Mouse (Mus musculus): ENCODE results near the gene Grik4. TPM values are rescaled to one million over a fixed set of nuclear protein-coding genes. Genes with fewer than 3 reads are reported as not detected.

The Grik4 gene
- polyA plus RNA-seq, 1 experiment from 2014 or later: 0.24 TPM

DNA sequence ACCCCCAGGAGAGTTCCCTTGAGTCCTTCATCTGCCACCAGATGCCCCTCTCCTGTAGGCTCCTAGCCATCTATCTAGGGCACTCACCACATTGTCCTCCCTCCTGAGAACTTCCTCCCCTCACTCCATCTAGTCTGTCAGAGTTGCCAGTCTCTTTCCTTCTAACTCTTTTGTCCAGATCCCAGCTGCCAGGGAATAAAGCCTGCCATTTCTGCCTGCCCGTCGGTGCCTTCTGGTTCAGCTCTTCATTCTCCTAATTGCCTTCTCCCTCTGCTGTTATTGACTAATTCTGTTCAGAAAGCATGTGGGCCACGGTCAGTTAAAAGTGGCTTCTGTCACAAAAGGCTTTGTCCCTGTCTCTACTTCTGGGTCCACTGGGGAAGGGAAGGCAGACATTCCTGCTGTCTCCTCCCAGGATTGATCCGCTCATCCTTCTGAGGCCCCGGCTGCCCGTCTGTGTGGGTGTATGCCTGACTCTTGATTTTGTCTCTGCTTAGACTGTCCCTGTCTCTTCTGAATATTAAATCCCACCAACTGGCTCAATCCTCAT, 318.0 kb downstream of the Grik4 start:
- H3K9me3 ChIP-seq (replicated peaks; ENCODE audit: control insufficient read depth, low read length): no peaks in the 10 kb centered on the region
- no peak overlapping the region for H3K4me2 ChIP-seq (ENCODE audit: low read depth, low read length)
- H3K9ac ChIP-seq (ENCODE audit: low read length): no peak overlapping the region

DNA sequence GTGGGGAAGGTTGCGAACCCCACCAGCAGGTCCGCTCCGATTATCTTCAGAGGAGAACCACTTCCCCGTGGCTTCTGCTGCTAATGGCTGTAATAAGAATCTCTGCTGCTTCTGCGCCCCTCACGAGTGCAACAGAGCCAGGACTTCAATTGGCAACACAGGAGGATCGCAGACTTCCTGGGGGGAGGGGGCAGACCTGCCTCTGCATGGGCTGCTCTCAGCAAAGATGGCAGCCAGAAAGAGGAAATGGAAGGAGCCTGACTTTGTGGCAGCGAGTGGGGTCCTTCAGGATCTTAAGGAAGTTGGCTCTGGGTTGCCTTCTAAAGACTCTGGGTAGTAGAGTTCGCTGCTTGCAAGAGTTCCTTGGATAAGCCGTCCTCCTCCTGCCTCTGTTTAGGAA, 329.9 kb downstream of the Grik4 start:
- Histone ChIP-seq H3K9ac (ENCODE audit: low read length) (no peak overlapping the region), H3K4me2 (ENCODE audit: low read depth, low read length) (no peak overlapping the region), H3K27me3 (ENCODE audit: control insufficient read depth, insufficient read depth, low read length) (no peaks in the 10 kb centered on the region), H3K27ac (ENCODE audit: low read length) (no peak overlapping the region), H3K4me1 (ENCODE audit: control insufficient read depth, insufficient read depth, low read length) (no peaks in the 10 kb centered on the region; the same call in 1 of the 2 replicates), H3K4me3 (ENCODE audit: low read length) (no peak overlapping the region), H3K9me3 (replicated peaks; ENCODE audit: control insufficient read depth, low read length) (no peaks in the 10 kb centered on the region), H3K36me3 (ENCODE audit: control insufficient read depth, insufficient read depth) (no peaks in the 10 kb centered on the region)
- WGBS: 54% methylated on average over 10 of the region's 10 CpGs
- no peak for ATAC-seq (replicated peaks; ENCODE audit: extremely low read depth, insufficient read depth, low FRiP score)

More for the DNA sequence above, 318.0 kb downstream of the Grik4 start:
- Histone ChIP-seq H3K4me1 (ENCODE audit: control insufficient read depth, insufficient read depth, low read length) (no peaks in the 10 kb centered on the region), H3K4me3 (ENCODE audit: low read length) (no peak overlapping the region), H3K27ac (ENCODE audit: low read length) (no peak overlapping the region), H3K27me3 (ENCODE audit: control insufficient read depth, insufficient read depth, low read length) (no peaks in the 10 kb centered on the region; the same call in 1 of the 2 replicates), H3K36me3 (ENCODE audit: control insufficient read depth, insufficient read depth) (no peaks in the 10 kb centered on the region)
- no peak for ATAC-seq (replicated peaks; ENCODE audit: extremely low read depth, insufficient read depth, low FRiP score)
- 67% methylated on average over 6 of the region's 6 CpGs for WGBS

DNA sequence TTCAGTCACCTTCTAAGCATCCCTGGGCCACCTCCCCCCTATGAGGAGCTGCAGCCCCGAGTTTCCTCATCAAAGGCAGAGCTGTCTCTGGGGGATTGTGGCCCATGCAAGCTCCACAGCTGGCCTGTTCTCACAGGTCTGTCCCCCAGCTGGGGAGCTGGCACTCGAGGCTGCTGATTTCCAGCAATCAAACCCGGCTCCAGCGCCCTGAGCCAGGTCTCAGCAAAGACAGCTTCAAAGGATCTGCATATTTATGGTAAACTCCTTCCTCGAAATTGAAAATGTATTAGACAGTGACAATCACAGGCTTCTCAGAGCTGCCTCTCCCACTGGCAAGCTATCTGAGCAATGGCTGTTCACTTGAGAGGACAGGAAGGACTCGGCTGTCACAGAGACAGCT, 330.5 kb downstream of the Grik4 start:
- H3K4me2 ChIP-seq (ENCODE audit: low read depth, low read length): no peak overlapping the region
- 33% methylated on average over 6 of the region's 6 CpGs for WGBS

DNA sequence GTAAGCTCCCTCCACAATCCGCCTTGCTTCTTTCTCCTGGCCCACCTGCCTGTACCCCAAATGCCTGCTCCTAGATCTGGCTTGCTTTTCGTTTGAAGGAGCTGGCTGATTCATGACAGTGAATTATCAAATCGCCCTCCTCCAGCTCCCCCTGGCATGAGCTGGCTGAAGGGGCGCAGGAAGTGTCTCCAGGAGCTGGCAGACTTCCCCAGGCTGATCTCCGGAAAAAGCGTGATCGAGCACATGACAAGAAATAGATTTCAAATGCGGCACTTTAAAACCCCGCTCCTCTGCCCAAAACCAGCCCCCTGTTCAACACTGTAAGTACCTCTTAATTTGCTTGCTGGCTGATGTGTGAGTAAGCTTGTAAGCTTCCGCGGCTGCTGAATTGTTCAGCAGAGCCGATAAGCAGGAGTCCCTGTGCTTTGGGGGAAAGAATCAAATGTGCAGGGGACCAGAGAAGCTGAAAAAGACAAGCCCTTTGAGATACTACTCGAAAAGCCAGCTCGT, 331.8 kb downstream of the Grik4 start:
- Histone ChIP-seq H3K27me3 (ENCODE audit: control insufficient read depth, insufficient read depth, low read length) (no peaks in the 10 kb centered on the region), H3K36me3 (ENCODE audit: control insufficient read depth, insufficient read depth) (no peaks in the 10 kb centered on the region), H3K9ac (ENCODE audit: low read length) (no peak overlapping the region), H3K4me2 (ENCODE audit: low read depth, low read length) (no peak overlapping the region), H3K9me3 (replicated peaks; ENCODE audit: control insufficient read depth, low read length) (no peaks in the 10 kb centered on the region), H3K27ac (ENCODE audit: low read length) (no peak overlapping the region), H3K4me1 (ENCODE audit: control insufficient read depth, insufficient read depth, low read length) (no peaks in the 10 kb centered on the region; the same call in 1 of the 2 replicates), H3K4me3 (ENCODE audit: low read length) (no peak overlapping the region)
- WGBS: 44% methylated on average over 14 of the region's 14 CpGs
- no peak for ATAC-seq (replicated peaks; ENCODE audit: extremely low read depth, insufficient read depth, low FRiP score)

More for the DNA sequence above, 330.5 kb downstream of the Grik4 start:
- Histone ChIP-seq H3K9me3 (replicated peaks; ENCODE audit: control insufficient read depth, low read length) (no peaks in the 10 kb centered on the region), H3K4me1 (ENCODE audit: control insufficient read depth, insufficient read depth, low read length) (no peaks in the 10 kb centered on the region; the same call in 1 of the 2 replicates), H3K4me3 (ENCODE audit: low read length) (no peak overlapping the region), H3K36me3 (ENCODE audit: control insufficient read depth, insufficient read depth) (no peaks in the 10 kb centered on the region), H3K27me3 (ENCODE audit: control insufficient read depth, insufficient read depth, low read length) (no peaks in the 10 kb centered on the region), H3K27ac (ENCODE audit: low read length) (no peak overlapping the region), H3K9ac (ENCODE audit: low read length) (no peak overlapping the region)
- no peak for ATAC-seq (replicated peaks; ENCODE audit: extremely low read depth, insufficient read depth, low FRiP score)

DNA sequence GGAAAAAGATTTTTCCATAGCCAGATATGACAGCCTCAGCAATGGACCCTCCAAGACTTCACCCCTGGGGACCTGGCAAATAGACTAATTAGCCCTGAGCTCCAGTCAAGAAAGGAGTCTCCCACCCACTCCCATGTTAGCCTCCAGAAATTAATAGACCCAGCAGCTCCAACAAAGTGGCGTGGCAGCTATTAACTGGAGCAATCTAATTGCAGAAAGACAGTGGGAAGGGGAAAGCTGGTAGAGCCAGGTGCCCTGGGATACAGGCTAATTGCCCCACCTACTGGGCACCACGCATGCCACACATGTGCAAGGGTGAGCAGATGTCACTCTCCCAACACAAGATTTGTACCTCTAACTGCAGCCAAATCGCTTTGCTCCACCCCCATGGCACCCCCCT, 342.8 kb downstream of the Grik4 start:
- Histone ChIP-seq H3K27ac (ENCODE audit: low read length) (no peak overlapping the region), H3K27me3 (ENCODE audit: control insufficient read depth, insufficient read depth, low read length) (peaks cover 6% of the 10 kb centered on the region; the same call in 1 of the 2 replicates), H3K9ac (ENCODE audit: low read length) (no peak overlapping the region), H3K4me3 (ENCODE audit: low read length) (no peak overlapping the region), H3K4me2 (ENCODE audit: low read depth, low read length) (no peak overlapping the region), H3K36me3 (ENCODE audit: control insufficient read depth, insufficient read depth) (no peaks in the 10 kb centered on the region), H3K4me1 (ENCODE audit: control insufficient read depth, insufficient read depth, low read length) (no peaks in the 10 kb centered on the region), H3K9me3 (replicated peaks; ENCODE audit: control insufficient read depth, low read length) (no peaks in the 10 kb centered on the region)
- ATAC-seq (replicated peaks; ENCODE audit: extremely low read depth, insufficient read depth, low FRiP score): no peak
- 42% methylated on average over 3 of the region's 3 CpGs for WGBS

DNA sequence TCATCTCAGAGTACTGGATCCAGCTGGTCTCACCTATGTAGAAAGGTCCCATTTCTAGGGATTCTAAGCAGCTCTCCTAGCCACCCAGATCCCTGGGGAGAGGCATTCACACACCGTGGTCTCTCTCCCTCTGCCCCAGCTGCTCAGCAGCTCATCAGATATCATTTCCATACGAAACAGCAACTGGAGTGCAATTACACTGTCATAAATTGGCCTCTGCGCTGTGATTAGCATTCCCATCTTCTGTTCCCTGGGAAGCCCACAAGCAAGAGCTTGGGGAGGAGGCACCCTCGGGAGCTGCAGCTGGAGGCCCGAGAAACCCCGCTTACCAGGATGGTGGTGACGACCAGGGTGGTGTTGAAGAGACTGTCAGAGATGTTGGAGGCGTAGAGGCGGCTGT, 346.8 kb downstream of the Grik4 start:
- no peaks in the 10 kb centered on the region for H3K4me1 ChIP-seq (ENCODE audit: control insufficient read depth, insufficient read depth, low read length)
- no peaks in the 10 kb centered on the region for H3K36me3 ChIP-seq (ENCODE audit: control insufficient read depth, insufficient read depth)
- ATAC-seq (replicated peaks; ENCODE audit: extremely low read depth, insufficient read depth, low FRiP score): no peak
- H3K27me3 ChIP-seq (ENCODE audit: control insufficient read depth, insufficient read depth, low read length): peaks cover 6% of the 10 kb centered on the region; the same call in 1 of the 2 replicates
- H3K9me3 ChIP-seq (replicated peaks; ENCODE audit: control insufficient read depth, low read length): no peaks in the 10 kb centered on the region
- no peak overlapping the region for H3K27ac ChIP-seq (ENCODE audit: low read length)
- 69% methylated on average over 9 of the region's 9 CpGs for WGBS
- H3K9ac ChIP-seq (ENCODE audit: low read length): no peak overlapping the region
- H3K4me2 ChIP-seq (ENCODE audit: low read depth, low read length): no peak overlapping the region
- no peak overlapping the region for H3K4me3 ChIP-seq (ENCODE audit: low read length)

DNA sequence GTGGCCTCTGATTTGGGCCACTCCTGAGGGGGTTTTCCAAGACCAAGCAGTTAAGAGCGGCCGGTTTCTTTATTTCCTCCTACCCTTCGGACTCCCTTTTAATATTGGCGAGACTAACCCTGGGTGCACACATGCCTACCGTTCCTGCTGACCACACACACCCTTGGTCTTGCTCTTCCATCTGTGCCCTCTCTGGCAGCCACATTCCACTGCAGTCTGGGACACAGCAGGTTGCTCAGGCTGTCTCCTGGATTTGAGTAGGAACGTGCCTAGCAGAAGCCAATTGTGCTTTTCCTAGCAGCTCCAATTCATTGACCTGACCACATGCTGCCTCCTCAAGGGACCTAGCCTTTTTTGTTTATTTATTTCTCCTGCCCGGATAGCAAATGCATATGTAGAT, 365.8 kb downstream of the Grik4 start:
- Histone ChIP-seq H3K27me3 (ENCODE audit: control insufficient read depth, insufficient read depth, low read length) (peaks cover 5% of the 10 kb centered on the region), H3K9ac (ENCODE audit: low read length) (no peak overlapping the region), H3K4me1 (ENCODE audit: control insufficient read depth, insufficient read depth, low read length) (no peaks in the 10 kb centered on the region), H3K27ac (ENCODE audit: low read length) (no peak overlapping the region), H3K36me3 (ENCODE audit: control insufficient read depth, insufficient read depth) (no peaks in the 10 kb centered on the region), H3K9me3 (replicated peaks; ENCODE audit: control insufficient read depth, low read length) (no peaks in the 10 kb centered on the region), H3K4me2 (ENCODE audit: low read depth, low read length) (no peak overlapping the region), H3K4me3 (ENCODE audit: low read length) (no peak overlapping the region)
- WGBS: 73% methylated on average over 7 of the region's 7 CpGs
- no peak for ATAC-seq (replicated peaks; ENCODE audit: extremely low read depth, insufficient read depth, low FRiP score)

DNA sequence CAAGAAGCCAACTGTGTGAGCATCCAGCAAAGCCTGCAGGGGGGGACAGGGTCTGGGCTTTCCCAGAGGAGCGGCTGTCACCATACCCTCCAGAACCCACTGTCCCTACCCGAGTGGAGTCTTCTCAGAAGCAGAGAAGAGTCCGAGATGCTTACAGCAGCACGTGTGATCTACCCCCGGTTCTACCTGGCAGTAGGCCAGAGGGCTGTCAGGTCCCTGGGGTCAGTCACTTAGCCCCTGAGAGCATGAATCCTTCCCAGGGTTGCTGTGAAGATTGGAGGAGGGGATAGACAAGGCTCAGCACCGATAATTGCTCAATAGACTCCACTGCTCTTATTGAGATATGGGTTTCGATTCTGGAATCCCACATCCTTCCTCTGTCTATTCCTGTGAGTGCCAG, 366.2 kb downstream of the Grik4 start:
- Histone ChIP-seq H3K27me3 (ENCODE audit: control insufficient read depth, insufficient read depth, low read length) (peaks cover 7% of the 10 kb centered on the region), H3K27ac (ENCODE audit: low read length) (no peak overlapping the region), H3K9ac (ENCODE audit: low read length) (no peak overlapping the region), H3K9me3 (replicated peaks; ENCODE audit: control insufficient read depth, low read length) (no peaks in the 10 kb centered on the region), H3K4me3 (ENCODE audit: low read length) (no peak overlapping the region), H3K4me1 (ENCODE audit: control insufficient read depth, insufficient read depth, low read length) (no peaks in the 10 kb centered on the region), H3K4me2 (ENCODE audit: low read depth, low read length) (no peak overlapping the region), H3K36me3 (ENCODE audit: control insufficient read depth, insufficient read depth) (no peaks in the 10 kb centered on the region)
- no peak for ATAC-seq (replicated peaks; ENCODE audit: extremely low read depth, insufficient read depth, low FRiP score)
- 57% methylated on average over 7 of the region's 7 CpGs for WGBS

DNA sequence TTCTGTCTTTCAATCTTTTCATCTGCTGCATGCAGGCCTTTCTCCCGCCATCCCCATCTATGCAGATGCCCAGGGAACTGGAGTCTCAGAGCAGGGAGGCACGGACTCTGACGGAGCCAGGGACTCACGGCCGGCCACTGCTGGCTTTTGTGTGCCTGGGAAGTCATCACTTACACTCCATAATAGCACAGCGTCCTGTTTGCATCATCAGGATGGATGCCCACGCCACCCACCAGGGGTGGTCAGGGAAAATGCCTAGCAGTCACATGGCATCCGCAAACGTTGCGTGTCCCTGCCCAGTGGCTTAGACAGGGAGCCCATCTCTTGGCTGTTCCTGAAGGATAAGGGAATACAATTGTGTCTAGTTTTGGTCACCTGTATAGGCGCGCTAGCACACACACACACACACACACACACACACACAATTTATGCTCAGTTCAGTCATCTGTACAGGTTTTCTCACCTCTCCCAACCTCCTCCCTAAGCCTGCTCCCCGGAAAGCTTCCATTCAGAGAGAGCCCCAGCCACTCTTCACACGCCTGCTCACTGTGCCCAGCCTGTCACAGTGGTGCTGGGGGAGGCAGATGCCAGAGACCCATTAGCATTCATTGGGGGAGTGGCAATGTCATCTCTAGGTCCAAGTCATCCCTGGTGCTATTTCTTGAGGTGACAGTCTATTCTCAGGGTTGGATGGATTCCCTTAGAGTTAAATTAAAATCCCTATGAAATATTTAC, 370.5 kb downstream of the Grik4 start:
- 52% methylated on average over 14 of the region's 14 CpGs for WGBS
- ATAC-seq (replicated peaks; ENCODE audit: extremely low read depth, insufficient read depth, low FRiP score): no peak
- peaks cover 7% of the 10 kb centered on the region for H3K27me3 ChIP-seq (ENCODE audit: control insufficient read depth, insufficient read depth, low read length)
- no peak overlapping the region for H3K4me2 ChIP-seq (ENCODE audit: low read depth, low read length)
- no peak overlapping the region for H3K4me3 ChIP-seq (ENCODE audit: low read length)
- no peak overlapping the region for H3K9ac ChIP-seq (ENCODE audit: low read length)
- H3K36me3 ChIP-seq (ENCODE audit: control insufficient read depth, insufficient read depth): no peaks in the 10 kb centered on the region
- no peaks in the 10 kb centered on the region for H3K4me1 ChIP-seq (ENCODE audit: control insufficient read depth, insufficient read depth, low read length)
- no peaks in the 10 kb centered on the region for H3K9me3 ChIP-seq (replicated peaks; ENCODE audit: control insufficient read depth, low read length)
- no peak overlapping the region for H3K27ac ChIP-seq (ENCODE audit: low read length)
